Mouse (Mus musculus) liver, embryonic 12.5 days (tissue): ENCODE measurements around the gene Mgl2. TPM values are rescaled to one million over a fixed set of nuclear protein-coding genes. Genes with fewer than 3 reads are reported as not detected.

Source experiments
- ATAC-seq: fragments of 200-750 bp; cut with Nextera tagmentation; 2 replicates; pipeline ENCODE4 v1.8.0; 2017; ENCODE audit warnings: moderate number of reproducible peaks, mild to moderate bottlenecking, moderate library complexity
- H3K27ac ChIP-seq: fragments of 300-500 bp; sonication (generic); 2 replicates; pipeline ENCODE4 v1.5.1; 2016; ENCODE audit warnings: mild to moderate bottlenecking
- H3K27me3 ChIP-seq: fragments of 300-500 bp; sonication (generic); replicated peaks from 2 replicates; pipeline ENCODE4 v1.6.1; 2016; ENCODE audit warnings: mild to moderate bottlenecking, moderate library complexity
- H3K36me3 ChIP-seq: fragments of 300-500 bp; sonication (generic); 2 replicates; pipeline ENCODE4 v1.6.1; 2016; ENCODE audit warnings: mild to moderate bottlenecking, moderate library complexity
- H3K4me1 ChIP-seq: fragments of 300-500 bp; sonication (generic); 2 replicates; pipeline ENCODE4 v1.6.1; 2016
- H3K4me2 ChIP-seq: fragments of 300-500 bp; sonication (generic); 2 replicates; pipeline ENCODE4 v1.6.1; 2016; ENCODE audit warnings: mild to moderate bottlenecking, moderate library complexity
- H3K4me3 ChIP-seq: fragments of 300-500 bp; sonication (generic); 2 replicates; pipeline ENCODE4 v1.5.1; 2016; ENCODE audit warnings: mild to moderate bottlenecking, moderate library complexity
- H3K9ac ChIP-seq: fragments of 300-500 bp; sonication (generic); 2 replicates; pipeline ENCODE4 v1.6.1; 2016; ENCODE audit warnings: mild to moderate bottlenecking, moderate library complexity
- H3K9me3 ChIP-seq: fragments of 300-500 bp; sonication (generic); replicated peaks from 2 replicates; pipeline ENCODE4 v1.6.1; 2016; ENCODE audit warnings: mild to moderate bottlenecking, moderate library complexity
- WGBS: fragments of 180-500 bp; shearing (Covaris S2); methylation state at CpG from one replicate; pipeline ENCODE4 v1.1.7; 2016; ENCODE audit not compliant: insufficient replicate concordance; 5-methylcytosine and 5-hydroxymethylcytosine counted together
- polyA plus RNA-seq: library from polyadenylated mRNA; unstranded; fragments of >200 nt; fragmentation: Nextera tagmentation; extraction: Ambion mirVana; gene quantifications from 2 replicates; pipeline ENCODE4 v1.2.1, GENCODE M21; 2016

Gene Mgl2
- polyA plus RNA-seq = 0.72 and 0.80 TPM in 2 replicates

DNA sequence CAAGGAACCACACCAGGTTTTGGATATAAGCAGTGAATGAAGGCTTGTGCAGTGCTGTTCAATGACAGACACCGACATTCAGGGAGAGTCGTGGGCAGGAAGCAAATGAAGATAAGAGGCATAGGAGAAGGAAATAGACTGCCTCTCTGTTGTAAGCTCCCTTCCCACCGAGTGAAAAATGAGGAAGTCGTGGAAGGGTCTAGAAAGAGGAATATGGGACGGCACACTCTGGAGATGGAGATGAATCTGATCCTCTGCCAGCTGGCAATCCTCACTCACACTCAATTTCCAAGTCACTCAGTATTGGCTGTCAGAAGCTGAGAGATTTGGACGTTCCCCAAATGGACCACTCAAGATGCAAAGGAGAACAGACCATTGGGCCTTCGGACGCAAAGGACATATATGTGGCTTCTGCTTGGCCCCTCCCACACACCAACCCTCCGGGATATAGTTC is at the start of gene Mgl2:
Mgl2 (plus strand) TSS at position 404 of the 454 bp plus-strand sequence.
- Histone ChIP-seq H3K4me3 (no peak within 1 kb of the TSS), H3K36me3 (no peaks in the 10 kb centered on the region), H3K4me2 (no peak within 1 kb of the TSS), H3K9me3 (no peaks in the 10 kb centered on the region), H3K27ac (no peak within 1 kb of the TSS), H3K27me3 (no peaks in the 10 kb centered on the region), H3K4me1 (0 out of 2 replicates have a peak, but pooled peaks cover 5% of the 10 kb centered on the region), H3K9ac (no peak within 1 kb of the TSS)
- WGBS = 28% methylated on average over 9 of the region's 9 CpGs
- ATAC-seq = no peak

DNA sequence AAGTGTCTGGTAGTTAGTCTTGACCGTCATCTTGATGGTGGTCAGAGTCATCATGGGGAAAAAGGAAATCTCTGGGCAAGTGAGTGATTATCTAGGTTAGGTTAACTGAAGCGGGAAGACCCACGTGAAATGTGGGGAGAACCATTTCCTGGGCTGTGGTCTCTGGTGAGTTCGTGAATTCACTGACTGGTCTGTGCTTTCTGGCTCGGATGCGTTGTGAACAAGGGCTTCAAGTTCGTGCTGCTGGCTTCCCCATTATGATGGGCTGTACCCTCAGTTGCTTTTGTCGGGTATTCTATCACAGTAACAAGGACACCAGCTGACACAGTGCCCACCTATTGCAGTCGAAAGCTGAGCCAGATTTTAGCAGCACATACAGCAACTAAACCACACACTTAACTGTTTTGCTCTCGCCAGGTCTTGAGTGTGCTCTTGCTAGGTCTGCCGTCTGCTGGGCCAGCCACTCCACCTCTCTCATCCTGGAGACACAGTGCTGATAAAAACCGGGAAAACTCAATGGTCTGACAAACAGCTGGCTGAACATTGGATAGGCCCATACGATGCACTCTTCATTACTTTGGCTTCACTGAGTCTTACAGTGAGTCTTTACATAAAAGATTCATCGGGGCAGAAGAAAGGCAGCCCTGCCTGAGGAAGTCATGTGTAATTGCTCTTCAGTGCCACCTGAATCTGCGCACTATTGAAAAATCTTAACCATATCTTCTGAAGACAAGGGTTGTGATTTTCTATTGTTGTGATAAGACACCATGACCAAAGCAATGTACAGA is 49.1 kb upstream of the Mgl2 start:
- WGBS = 44% methylated on average over 15 of the region's 15 CpGs
- Histone ChIP-seq H3K27me3 (0 out of 2 replicates have a peak, but pooled peaks cover 5% of the 10 kb centered on the region), H3K36me3 (no peaks in the 10 kb centered on the region), H3K9me3 (no peaks in the 10 kb centered on the region), H3K4me2 (no peak overlapping the region), H3K4me1 (peaks cover 15% of the 10 kb centered on the region), H3K9ac (no peak overlapping the region), H3K27ac (no peak overlapping the region), H3K4me3 (no peak overlapping the region)
- no peak for ATAC-seq

DNA sequence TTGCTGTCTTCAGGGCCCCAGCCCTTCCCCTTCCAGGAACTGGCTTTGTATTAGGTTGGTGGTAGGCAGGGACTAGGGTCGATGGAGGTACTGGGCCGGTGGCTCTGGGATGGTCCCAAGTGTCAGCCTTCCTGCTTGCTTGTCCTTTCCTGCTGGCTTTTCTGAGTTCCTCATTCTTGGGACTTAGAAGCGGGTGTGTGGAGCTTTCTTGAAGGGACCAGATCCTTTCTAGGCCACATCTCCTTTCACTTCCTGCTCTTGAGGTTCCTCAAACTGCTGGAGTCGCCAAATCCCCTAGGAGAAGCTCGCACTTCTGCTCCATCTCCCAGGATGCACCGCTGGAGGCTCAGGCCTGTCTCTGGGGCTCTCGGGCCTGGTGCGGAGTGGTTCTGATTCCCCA is 45.6 kb upstream of the Mgl2 start:
- 44% methylated on average over 8 of the region's 8 CpGs for WGBS
- H3K4me2 ChIP-seq = no peak overlapping the region
- H3K4me3 ChIP-seq = no peak overlapping the region
- no peak for ATAC-seq
- no peak overlapping the region for H3K27ac ChIP-seq
- no peaks in the 10 kb centered on the region for H3K36me3 ChIP-seq
- no peaks in the 10 kb centered on the region for H3K9me3 ChIP-seq
- no peaks in the 10 kb centered on the region for H3K4me1 ChIP-seq
- H3K27me3 ChIP-seq = 0 out of 2 replicates have a peak, but pooled peaks cover 5% of the 10 kb centered on the region
- H3K9ac ChIP-seq = no peak overlapping the region

DNA sequence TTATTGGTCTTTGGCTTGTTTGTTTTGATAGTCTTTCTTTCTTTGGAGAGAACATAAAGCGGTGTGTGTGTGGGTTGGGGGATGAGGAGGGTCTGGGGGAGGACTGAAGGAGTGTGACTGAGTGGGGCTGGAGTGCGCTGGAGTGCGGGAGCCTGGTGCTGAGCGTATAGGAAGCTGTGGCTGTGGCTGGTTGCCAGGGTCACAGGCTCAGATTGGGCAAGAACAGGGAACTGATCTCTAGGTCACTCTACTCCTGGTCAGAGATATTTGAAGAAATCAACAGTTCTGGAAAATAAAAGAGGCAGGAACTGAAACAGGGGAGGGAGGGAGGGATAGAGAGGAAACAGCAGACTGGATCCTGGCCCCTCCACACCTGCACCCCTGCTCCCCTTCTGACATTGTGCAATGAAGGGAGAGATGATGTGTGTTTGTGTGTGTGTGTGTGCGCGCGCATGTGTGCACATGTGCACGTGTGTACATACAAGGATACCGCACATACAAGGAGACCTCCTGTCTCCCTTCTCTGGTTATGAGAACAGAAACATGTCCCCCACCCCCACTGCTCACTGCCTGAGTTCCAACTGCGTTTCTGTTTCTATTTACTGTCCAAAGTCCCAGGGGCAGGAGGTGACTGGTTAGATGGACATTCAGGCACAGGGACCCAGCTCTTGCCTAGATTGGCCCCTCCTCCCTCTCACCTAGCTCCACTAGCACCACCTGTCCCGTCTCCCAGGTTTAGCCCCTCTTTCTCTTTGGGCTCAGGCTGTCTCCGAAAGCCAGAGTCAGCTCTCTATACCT is 37.9 kb upstream of the Mgl2 start, which contains the start of gene Asgr2:
Asgr2 (plus strand) TSS at position 659 of the 798 bp plus-strand sequence.
- Histone ChIP-seq H3K9ac (peak within 1 kb of the TSS; percentile 27; the same call in 1 of the 2 replicates), H3K4me2 (peak within 1 kb of the TSS; percentile 20; the same call in 1 of the 2 replicates), H3K27me3 (no peaks in the 10 kb centered on the region), H3K4me1 (no peaks in the 10 kb centered on the region), H3K4me3 (no peak within 1 kb of the TSS), H3K27ac (peak within 1 kb of the TSS; percentile 56), H3K9me3 (no peaks in the 10 kb centered on the region), H3K36me3 (no peaks in the 10 kb centered on the region)
- 56% methylated on average over 12 of the region's 12 CpGs for WGBS
- ATAC-seq = peak; percentile 74

DNA sequence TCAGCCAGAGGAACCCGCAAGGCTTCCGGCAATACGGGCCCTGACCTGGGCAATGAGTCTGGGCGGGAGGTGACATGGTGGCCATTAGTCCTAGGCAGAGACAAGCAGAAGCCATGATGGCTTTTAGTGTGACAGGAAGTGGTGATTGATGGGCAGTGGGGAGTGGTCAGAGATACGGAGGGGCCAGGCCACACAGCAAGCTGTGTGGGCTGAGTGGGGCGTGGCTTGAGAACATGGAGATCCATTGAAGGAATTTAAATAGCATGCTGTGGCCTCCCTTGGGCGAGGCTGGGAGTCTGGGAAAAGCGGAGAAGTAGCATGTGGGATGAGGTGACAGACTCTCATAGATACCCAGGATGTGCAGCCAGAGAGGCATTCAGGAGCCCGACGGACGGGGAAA is 32.7 kb upstream of the Mgl2 start:
- no peak overlapping the region for H3K27ac ChIP-seq
- H3K9ac ChIP-seq = no peak overlapping the region
- no peak overlapping the region for H3K4me3 ChIP-seq
- no peaks in the 10 kb centered on the region for H3K36me3 ChIP-seq
- H3K9me3 ChIP-seq = no peaks in the 10 kb centered on the region
- WGBS = 69% methylated on average over 11 of the region's 11 CpGs
- no peak overlapping the region for H3K4me2 ChIP-seq
- H3K4me1 ChIP-seq = no peaks in the 10 kb centered on the region
- ATAC-seq = no peak
- H3K27me3 ChIP-seq = peaks cover 10% of the 10 kb centered on the region; the same call in 1 of the 2 replicates

DNA sequence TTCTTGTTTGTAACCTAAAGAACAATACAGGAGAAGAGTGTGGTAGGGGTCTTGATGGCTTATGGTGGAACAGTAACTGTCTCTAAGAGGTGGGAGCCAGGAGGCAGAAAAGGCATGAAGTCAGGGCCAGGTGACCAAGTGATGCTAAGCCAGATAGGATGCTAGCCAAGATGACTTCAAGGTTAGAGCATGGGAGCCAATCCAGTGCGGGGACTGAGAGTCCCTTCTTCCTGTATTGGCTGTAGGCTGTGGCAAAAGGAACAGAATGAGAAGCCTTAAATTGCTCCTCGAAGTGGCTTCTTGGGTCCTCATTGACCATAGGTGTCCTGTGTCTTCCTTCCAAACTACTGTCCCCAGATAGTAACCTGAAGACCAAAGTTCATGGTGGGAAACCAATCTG is 31.0 kb upstream of the Mgl2 start:
- WGBS = 56% methylated on average over 2 of the region's 2 CpGs

DNA sequence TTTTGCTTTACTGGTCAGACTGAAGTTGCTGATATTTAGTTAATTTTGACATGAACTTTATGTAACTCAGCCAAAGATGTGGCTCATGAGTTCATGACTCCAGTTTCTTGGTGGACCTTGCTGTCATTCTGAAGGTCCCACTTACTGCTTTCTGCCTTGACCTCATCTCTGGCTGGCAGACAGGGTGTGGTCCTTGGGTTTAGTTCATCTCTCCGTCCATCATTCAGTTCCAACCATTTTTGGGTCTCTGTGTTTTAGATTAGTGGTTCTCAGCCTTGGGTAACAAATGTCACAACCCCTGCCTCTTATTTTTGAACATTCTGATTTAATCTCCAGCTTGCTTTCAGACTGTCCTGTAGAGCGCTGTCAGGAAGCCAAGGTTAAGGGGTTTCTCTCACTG is 30.3 kb upstream of the Mgl2 start:
- Histone ChIP-seq H3K9me3 (no peaks in the 10 kb centered on the region), H3K9ac (no peak overlapping the region), H3K4me1 (no peaks in the 10 kb centered on the region), H3K27me3 (peaks cover 14% of the 10 kb centered on the region; the same call in 1 of the 2 replicates), H3K4me2 (no peak overlapping the region), H3K4me3 (no peak overlapping the region), H3K36me3 (no peaks in the 10 kb centered on the region), H3K27ac (no peak overlapping the region)
- WGBS = 55% methylated on average over 2 of the region's 2 CpGs
- ATAC-seq = no peak

More for the DNA sequence above, 31.0 kb upstream of the Mgl2 start:
- peaks cover 14% of the 10 kb centered on the region; the same call in 1 of the 2 replicates for H3K27me3 ChIP-seq
- no peak overlapping the region for H3K4me2 ChIP-seq
- H3K36me3 ChIP-seq = no peaks in the 10 kb centered on the region
- no peak for ATAC-seq
- no peak overlapping the region for H3K27ac ChIP-seq
- no peak overlapping the region for H3K4me3 ChIP-seq
- no peaks in the 10 kb centered on the region for H3K4me1 ChIP-seq
- no peaks in the 10 kb centered on the region for H3K9me3 ChIP-seq
- no peak overlapping the region for H3K9ac ChIP-seq

DNA sequence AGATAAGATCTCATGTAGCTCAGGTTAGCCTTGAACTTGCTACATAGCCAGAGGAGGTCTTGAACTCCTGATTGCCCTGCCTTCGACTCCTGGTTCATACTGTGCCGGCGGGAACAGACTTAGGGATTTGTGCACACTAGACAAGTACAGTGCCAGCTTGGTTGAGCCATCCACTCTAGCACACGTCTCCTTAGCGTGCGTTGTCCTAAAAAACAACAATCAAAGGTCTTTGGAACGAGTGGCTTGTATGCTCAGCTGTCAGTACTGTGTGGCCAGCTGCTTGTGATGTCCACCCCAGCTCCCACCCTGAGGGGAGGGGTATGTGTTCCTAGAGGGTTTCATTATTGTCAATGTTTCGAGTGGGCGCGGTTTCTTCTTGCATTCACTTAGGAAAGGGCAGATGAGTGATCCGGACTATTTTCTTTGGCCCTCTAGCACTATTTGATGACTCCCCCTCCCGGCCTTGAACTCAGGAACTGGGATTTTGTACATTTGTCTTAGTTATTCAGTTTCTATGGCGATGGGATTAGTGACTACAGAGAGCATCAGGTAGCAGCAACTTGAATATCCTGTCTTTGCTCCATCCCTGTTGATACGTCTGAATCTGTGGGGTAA is 26.3 kb upstream of the Mgl2 start:
- ATAC-seq = no peak
- Histone ChIP-seq H3K27ac (no peak overlapping the region), H3K4me2 (no peak overlapping the region), H3K4me1 (no peaks in the 10 kb centered on the region), H3K27me3 (peaks cover 10% of the 10 kb centered on the region; the same call in 1 of the 2 replicates), H3K36me3 (no peaks in the 10 kb centered on the region), H3K4me3 (no peak overlapping the region), H3K9me3 (no peaks in the 10 kb centered on the region), H3K9ac (no peak overlapping the region)
- WGBS = 70% methylated on average over 14 of the region's 14 CpGs

DNA sequence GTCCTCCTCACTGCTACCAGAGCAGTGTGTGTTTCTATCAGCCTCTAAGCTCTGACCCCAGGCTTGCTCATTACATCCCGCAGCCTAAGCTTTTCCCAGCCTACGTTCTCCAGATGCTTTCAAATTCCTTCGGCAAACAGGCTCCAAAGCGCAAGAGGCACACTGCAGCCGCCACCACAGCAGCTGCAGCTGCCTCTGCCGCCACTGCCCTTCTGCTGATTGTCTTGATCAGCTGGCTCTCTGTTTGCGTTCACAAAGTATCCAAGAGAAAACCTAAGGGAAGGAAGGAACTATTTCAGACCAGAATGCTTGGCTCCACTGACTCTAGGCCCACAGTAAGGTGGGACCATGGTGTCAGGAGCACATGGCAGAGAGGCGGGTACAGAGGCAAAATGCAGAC is 23.0 kb upstream of the Mgl2 start:
- H3K27me3 ChIP-seq = 0 out of 2 replicates have a peak, but pooled peaks cover 7% of the 10 kb centered on the region
- 0 out of 2 replicates have a peak, but pooled peaks cover 4% of the 10 kb centered on the region for H3K4me1 ChIP-seq
- no peak for ATAC-seq
- no peaks in the 10 kb centered on the region for H3K9me3 ChIP-seq
- no peak overlapping the region for H3K27ac ChIP-seq
- no peaks in the 10 kb centered on the region for H3K36me3 ChIP-seq
- H3K4me3 ChIP-seq = no peak overlapping the region
- H3K9ac ChIP-seq = no peak overlapping the region
- H3K4me2 ChIP-seq = no peak overlapping the region
- 61% methylated on average over 8 of the region's 8 CpGs for WGBS

DNA sequence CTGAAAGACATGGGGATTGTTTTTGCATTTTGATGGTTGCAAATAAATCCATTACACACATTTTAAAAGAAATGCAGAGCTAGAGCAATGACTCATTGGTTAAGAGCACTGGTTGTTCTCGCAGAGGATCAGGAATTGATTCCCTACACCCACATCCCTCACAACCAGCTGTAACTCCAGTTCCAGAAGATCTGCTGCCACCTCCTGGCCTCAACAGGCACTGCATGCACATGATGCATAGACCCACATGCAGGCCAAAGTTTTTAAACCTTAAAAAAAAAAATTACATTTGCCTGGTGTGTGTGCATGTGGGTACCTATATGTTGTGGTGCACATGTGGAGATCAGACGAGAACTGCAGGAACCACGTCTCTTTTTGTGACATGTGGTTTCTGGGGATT is 20.0 kb upstream of the Mgl2 start:
- H3K27me3 ChIP-seq = peaks cover 9% of the 10 kb centered on the region
- H3K9ac ChIP-seq = no peak overlapping the region
- 0 out of 2 replicates have a peak, but pooled peaks cover 4% of the 10 kb centered on the region for H3K4me1 ChIP-seq
- H3K4me3 ChIP-seq = no peak overlapping the region
- H3K9me3 ChIP-seq = no peaks in the 10 kb centered on the region
- 51% methylated on average over 3 of the region's 3 CpGs for WGBS
- no peaks in the 10 kb centered on the region for H3K36me3 ChIP-seq
- H3K4me2 ChIP-seq = no peak overlapping the region
- ATAC-seq = no peak
- no peak overlapping the region for H3K27ac ChIP-seq

DNA sequence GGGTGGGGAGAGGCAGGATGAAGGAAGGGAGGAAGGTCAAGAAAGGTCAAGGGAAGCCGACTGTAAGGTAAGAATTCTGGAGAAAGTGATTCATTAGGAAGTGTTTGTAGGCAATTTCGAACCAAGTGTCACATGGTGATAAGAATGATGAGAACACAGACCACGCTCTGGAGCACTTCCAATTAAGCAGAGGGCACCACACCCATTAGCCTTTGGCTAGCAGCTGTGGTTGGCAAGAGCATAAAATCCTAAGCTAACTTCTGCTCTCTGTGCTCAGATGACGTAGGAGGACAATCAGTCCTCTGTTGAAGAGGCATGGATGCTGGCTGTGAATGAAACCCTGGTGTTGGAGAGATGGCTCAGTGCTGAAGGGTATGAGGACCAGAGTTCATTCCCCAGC is 15.6 kb upstream of the Mgl2 start:
- Histone ChIP-seq H3K27me3 (peaks cover 5% of the 10 kb centered on the region), H3K27ac (no peak overlapping the region), H3K9ac (no peak overlapping the region), H3K36me3 (no peaks in the 10 kb centered on the region), H3K4me3 (no peak overlapping the region), H3K9me3 (0 out of 2 replicates have a peak, but pooled peaks cover 2% of the 10 kb centered on the region), H3K4me1 (no peaks in the 10 kb centered on the region), H3K4me2 (no peak overlapping the region)
- 29% methylated on average over 4 of the region's 4 CpGs for WGBS
- ATAC-seq = no peak
